Mouse (Mus musculus) heart, embryonic 16.5 days (tissue): ENCODE measurements around the gene Stat3. TPM values are rescaled to one million over a fixed set of nuclear protein-coding genes. Genes with fewer than 3 reads are reported as not detected.

Experiments
- ATAC-seq: fragments of 200-750 bp; cut with Nextera tagmentation; replicated peaks from 2 replicates; pipeline ENCODE4 v1.8.0; 2017; ENCODE audit warnings: moderate number of reproducible peaks; ENCODE audit not compliant: insufficient read depth, low FRiP score; ENCODE audit errors: extremely low read depth
- H3K27ac ChIP-seq: fragments of 300-500 bp; sonication (generic); 2 replicates; pipeline ENCODE4 v1.5.1; 2014; ENCODE audit warnings: mild to moderate bottlenecking, low read length, control low read depth, moderate library complexity
- H3K27me3 ChIP-seq: fragments of 300-500 bp; sonication (generic); 2 replicates; pipeline ENCODE4 v1.6.1; 2014; ENCODE audit warnings: low read length, mixed read lengths; ENCODE audit not compliant: control insufficient read depth, insufficient read depth
- H3K36me3 ChIP-seq: fragments of 300-500 bp; sonication (generic); 2 replicates; pipeline ENCODE4 v1.6.1; 2014; ENCODE audit not compliant: control insufficient read depth, insufficient read depth
- H3K4me1 ChIP-seq: fragments of 300-500 bp; sonication (generic); 2 replicates; pipeline ENCODE4 v1.6.1; 2014; ENCODE audit warnings: low read length, mixed read lengths; ENCODE audit not compliant: control insufficient read depth, insufficient read depth
- H3K4me2 ChIP-seq: fragments of 300-500 bp; sonication (generic); 2 replicates; pipeline ENCODE4 v1.6.1; 2014; ENCODE audit warnings: low read depth, mild to moderate bottlenecking, control low read depth, low read length
- H3K4me3 ChIP-seq: fragments of 300-500 bp; sonication (generic); 2 replicates; pipeline ENCODE4 v1.5.1; 2014; ENCODE audit warnings: mild to moderate bottlenecking, control low read depth, low read length
- H3K9ac ChIP-seq: fragments of 300-500 bp; sonication (generic); 2 replicates; pipeline ENCODE4 v1.6.1; 2014; ENCODE audit warnings: low read length, control low read depth
- H3K9me3 ChIP-seq: fragments of 300-500 bp; sonication (generic); replicated peaks from 2 replicates; pipeline ENCODE4 v1.6.1; 2016; ENCODE audit warnings: low read length; ENCODE audit not compliant: control insufficient read depth
- WGBS: fragments of 180-500 bp; shearing (Covaris S2); extraction: QIAGEN DNeasy Blood & Tissue Kit; methylation state at CpG from one replicate; pipeline ENCODE4 v1.1.7; 2014; 5-methylcytosine and 5-hydroxymethylcytosine counted together
- polyA plus RNA-seq: library from polyadenylated mRNA; unstranded; fragments of >200 nt; fragmentation: Nextera tagmentation; extraction: Ambion mirVana; gene quantifications from 2 replicates; pipeline ENCODE4 v1.2.1, GENCODE M21; 2015

The Stat3 gene
- polyA plus RNA-seq = 60.4 and 64.9 TPM in 2 replicates

DNA sequence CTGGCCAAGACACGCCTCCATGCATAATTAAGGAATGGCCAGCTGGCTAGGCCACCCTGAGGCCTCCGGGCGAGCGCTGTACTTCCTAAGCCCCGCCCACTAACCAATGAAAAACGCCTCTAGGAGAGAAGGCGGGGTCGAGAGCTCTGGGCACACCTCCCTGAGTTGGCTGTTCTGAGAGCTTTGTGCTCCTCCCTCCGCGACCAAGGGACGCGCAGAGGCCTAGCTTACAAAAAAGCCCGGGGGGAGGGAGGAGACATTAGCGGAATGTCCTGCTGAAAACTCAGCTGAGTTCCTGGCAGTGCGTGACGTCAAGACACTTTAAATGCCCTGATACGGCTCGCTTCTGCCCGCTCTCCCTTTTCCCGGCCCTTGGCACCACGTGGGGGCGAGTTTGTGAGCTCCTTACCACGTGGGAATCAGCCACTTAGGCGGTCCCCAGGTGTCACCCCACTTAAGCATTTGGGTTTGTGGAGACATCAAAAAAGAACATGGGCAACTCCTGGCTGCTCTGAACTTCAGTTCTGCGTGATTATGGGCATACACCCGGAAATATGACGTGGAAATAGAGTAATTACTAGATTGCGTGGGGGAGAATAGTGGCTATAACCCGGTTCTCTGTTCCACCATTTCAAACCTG lies at the start of gene Stat3:
Gene Stat3, minus strand, starts transcription at position 29 of the 640 bp plus-strand sequence.
- Histone ChIP-seq H3K4me1 (peaks cover 33% of the 10 kb centered on the region), H3K36me3 (no peaks in the 10 kb centered on the region), H3K4me3 (peak within 1 kb of the TSS; percentile 90), H3K9ac (peak within 1 kb of the TSS; percentile 89), H3K9me3 (0 out of 2 replicates have a peak, but pooled peaks cover under 1% of the 10 kb centered on the region), H3K4me2 (peak within 1 kb of the TSS; percentile 88), H3K27ac (peak within 1 kb of the TSS; percentile 90), H3K27me3 (no peaks in the 10 kb centered on the region)
- ATAC-seq = peak; percentile 99
- under 1% methylated on average over 29 of the region's 29 CpGs for WGBS

DNA sequence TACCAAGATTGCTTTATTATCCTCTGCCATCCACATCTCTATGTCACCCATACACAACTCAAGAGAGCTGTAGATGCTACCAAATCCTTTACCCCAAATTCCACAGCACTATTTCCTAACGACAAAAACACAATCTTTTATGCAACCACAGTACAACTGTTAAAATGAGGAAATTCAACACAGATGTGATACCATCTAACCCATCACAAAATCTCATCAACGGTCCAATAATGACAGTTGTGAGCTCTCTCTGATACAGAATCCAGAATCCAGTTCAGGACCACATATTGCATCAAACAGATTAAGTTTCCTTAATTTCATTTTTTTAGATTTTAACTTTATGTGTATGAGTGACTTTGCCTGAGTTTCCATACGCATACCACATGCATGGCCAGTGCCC lies 49.3 kb upstream of the Stat3 start:
- Histone ChIP-seq H3K36me3 (no peaks in the 10 kb centered on the region), H3K9me3 (no peaks in the 10 kb centered on the region), H3K4me1 (no peaks in the 10 kb centered on the region; the same call in 1 of the 2 replicates), H3K27ac (no peak overlapping the region), H3K4me2 (no peak overlapping the region), H3K4me3 (no peak overlapping the region), H3K9ac (no peak overlapping the region), H3K27me3 (no peaks in the 10 kb centered on the region)
- no peak for ATAC-seq
- WGBS = 79% methylated on average over 3 of the region's 3 CpGs

DNA sequence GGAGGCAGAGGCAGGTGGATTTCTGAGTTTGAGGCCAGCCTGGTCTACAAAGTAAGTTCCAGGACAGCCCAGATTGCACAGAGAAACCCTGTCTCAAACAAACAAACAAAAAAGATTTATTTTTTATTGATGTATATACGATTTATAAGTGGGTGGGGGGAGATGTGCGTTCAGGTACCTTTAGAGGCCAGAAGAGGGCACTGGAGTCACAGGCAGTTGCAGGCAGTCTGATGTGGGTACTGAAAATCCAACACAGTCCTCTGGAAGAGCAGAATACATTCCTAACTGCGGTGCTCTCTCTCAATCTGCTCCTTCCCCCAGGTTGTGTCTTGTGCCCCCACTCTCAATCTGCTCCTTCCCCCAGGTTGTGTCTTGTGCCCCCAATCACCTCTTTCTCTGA lies 46.3 kb upstream of the Stat3 start:
- no peak for ATAC-seq
- H3K9me3 ChIP-seq = no peaks in the 10 kb centered on the region
- no peaks in the 10 kb centered on the region for H3K27me3 ChIP-seq
- H3K9ac ChIP-seq = no peak overlapping the region
- H3K4me1 ChIP-seq = peaks cover 11% of the 10 kb centered on the region
- 66% methylated on average over 3 of the region's 3 CpGs for WGBS
- H3K27ac ChIP-seq = no peak overlapping the region
- H3K36me3 ChIP-seq = no peaks in the 10 kb centered on the region
- H3K4me2 ChIP-seq = no peak overlapping the region
- no peak overlapping the region for H3K4me3 ChIP-seq

DNA sequence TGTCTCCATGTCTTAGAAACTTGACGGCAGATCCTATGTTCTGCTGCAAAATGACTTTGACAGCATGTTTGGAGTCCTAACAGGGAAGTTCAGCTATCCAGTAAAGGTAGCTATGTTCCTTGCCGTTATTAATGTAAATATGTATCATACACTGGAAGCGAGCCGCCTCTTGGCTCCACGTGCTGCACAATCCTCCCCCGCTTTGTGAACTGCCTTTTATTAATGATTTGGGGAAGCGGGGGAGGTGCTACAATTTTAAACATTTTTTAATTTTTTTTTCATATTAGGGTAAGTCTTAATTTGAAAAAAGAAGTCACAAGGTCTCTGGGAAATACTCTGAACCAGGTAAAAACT lies 44.4 kb upstream of the Stat3 start:
- ATAC-seq = no peak
- 64% methylated on average over 7 of the region's 7 CpGs for WGBS
- Histone ChIP-seq H3K4me3 (no peak overlapping the region), H3K27me3 (no peaks in the 10 kb centered on the region), H3K9me3 (no peaks in the 10 kb centered on the region), H3K4me2 (no peak overlapping the region; the same call in 1 of the 2 replicates), H3K36me3 (no peaks in the 10 kb centered on the region), H3K27ac (no peak overlapping the region), H3K9ac (peak overlapping the region; percentile 14), H3K4me1 (peaks cover 18% of the 10 kb centered on the region)

DNA sequence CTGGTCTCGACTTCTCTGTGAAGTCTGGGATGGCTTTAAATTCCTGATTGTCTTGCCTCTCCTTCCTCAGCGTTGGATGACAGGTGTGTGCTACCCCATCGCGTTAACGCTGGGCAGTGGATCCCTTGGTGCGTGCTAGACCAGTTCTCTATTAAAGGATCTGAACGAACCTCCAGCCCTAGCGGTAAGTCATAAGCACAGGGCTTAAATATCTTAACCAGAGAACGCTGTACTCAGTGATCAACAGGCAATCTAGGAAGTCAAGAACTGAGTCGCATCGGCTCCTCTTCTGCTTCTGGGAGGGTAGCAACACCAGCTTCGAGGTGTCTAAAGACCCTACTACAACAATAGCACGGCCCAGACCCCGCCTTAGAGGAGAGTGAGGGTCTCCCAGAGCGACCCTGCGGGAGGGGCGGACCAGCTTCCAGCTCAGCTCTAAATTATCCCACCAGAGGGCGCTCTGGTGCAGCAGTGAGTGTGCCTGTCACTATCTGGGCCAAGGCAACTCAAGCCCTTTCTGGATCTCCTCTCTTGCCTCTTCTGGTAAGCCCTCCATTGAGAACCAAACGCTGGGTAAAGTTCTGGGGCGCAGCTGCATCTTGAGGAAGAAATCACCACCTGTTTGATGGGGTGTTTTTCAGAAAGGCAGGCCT lies 43.9 kb upstream of the Stat3 start:
- ATAC-seq = peak; percentile 63; the same call in 1 of the 2 replicates
- peaks cover 18% of the 10 kb centered on the region for H3K4me1 ChIP-seq
- WGBS = 2% methylated on average over 20 of the region's 20 CpGs
- peak overlapping the region; percentile 65 for H3K27ac ChIP-seq
- peak overlapping the region; percentile 55 for H3K4me3 ChIP-seq
- no peaks in the 10 kb centered on the region for H3K36me3 ChIP-seq
- peak overlapping the region; percentile 76 for H3K9ac ChIP-seq
- H3K27me3 ChIP-seq = no peaks in the 10 kb centered on the region
- H3K9me3 ChIP-seq = no peaks in the 10 kb centered on the region
- H3K4me2 ChIP-seq = peak overlapping the region; percentile 70

DNA sequence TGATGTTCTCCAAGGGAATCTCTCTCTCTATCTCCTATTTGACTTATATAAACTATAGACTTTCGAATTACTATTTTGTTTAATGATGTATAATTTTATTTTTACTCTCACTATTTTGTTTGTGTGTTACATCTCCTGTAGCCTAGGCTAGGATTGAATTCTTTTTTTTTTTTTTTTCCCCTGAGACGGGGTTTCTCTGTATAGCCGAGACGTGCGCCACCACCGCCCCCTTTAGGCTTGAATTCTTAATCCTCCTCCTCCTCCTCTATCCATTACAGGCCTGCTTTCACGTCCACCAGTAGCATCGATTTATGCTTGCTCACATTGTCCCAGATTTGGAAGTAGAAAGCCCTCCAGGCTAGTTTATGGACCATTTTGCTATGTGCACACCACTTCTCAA lies 42.7 kb upstream of the Stat3 start:
- H3K4me1 ChIP-seq = peaks cover 18% of the 10 kb centered on the region
- H3K4me3 ChIP-seq = no peak overlapping the region
- WGBS = 44% methylated on average over 8 of the region's 8 CpGs
- no peak overlapping the region for H3K9ac ChIP-seq
- H3K4me2 ChIP-seq = no peak overlapping the region
- H3K36me3 ChIP-seq = no peaks in the 10 kb centered on the region
- H3K27ac ChIP-seq = no peak overlapping the region
- ATAC-seq = no peak
- H3K9me3 ChIP-seq = no peaks in the 10 kb centered on the region
- no peaks in the 10 kb centered on the region for H3K27me3 ChIP-seq

DNA sequence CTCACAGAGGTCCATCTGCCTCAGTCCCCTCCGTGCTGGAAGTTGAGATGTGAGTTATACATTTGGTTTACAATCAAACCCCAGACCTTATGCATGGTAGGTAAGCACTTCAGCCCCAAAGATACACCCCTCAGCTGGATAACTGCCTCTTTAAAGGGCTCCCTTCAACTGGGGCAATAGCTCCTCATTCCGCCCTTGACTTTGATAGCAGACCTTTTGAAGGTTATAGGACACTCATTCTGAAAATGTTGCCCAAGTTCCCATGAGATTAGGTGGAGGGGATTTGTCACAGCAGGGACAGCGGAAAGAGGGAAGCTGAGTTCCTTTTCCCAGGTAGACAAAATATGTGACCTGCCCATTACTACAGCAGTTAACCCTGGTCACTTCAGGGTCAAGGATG lies 41.9 kb upstream of the Stat3 start:
- Histone ChIP-seq H3K9me3 (no peaks in the 10 kb centered on the region), H3K4me1 (peaks cover 18% of the 10 kb centered on the region), H3K4me2 (no peak overlapping the region), H3K27ac (no peak overlapping the region), H3K27me3 (no peaks in the 10 kb centered on the region), H3K9ac (no peak overlapping the region), H3K36me3 (no peaks in the 10 kb centered on the region), H3K4me3 (no peak overlapping the region)
- ATAC-seq = no peak
- 62% methylated on average over 3 of the region's 3 CpGs for WGBS

DNA sequence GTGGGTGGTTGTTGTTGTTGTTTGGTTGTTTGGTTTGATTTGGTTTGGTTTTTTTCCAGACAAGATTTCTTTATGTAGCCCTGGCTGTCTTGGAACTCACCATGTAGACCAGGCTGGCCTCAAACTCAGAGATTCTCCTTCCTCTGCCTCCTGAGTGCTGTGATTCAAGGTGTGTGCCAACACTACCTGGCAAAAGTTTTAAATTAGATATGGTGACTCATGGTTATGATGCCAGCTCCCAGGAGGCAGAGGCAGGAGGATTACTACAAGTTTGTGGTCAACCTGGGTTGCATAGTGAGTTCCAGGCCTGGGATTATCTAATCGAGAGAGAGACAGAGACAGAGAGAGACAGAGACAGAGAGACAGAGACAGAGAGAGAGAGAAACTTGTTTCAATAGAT lies 41.1 kb upstream of the Stat3 start:
- Histone ChIP-seq H3K27ac (peak overlapping the region; percentile 70), H3K4me1 (peaks cover 18% of the 10 kb centered on the region), H3K36me3 (no peaks in the 10 kb centered on the region), H3K9ac (no peak overlapping the region), H3K27me3 (no peaks in the 10 kb centered on the region), H3K4me3 (no peak overlapping the region), H3K9me3 (no peaks in the 10 kb centered on the region), H3K4me2 (no peak overlapping the region)
- no peak for ATAC-seq
- WGBS = 75% methylated on average over 1 of the region's 1 CpGs

DNA sequence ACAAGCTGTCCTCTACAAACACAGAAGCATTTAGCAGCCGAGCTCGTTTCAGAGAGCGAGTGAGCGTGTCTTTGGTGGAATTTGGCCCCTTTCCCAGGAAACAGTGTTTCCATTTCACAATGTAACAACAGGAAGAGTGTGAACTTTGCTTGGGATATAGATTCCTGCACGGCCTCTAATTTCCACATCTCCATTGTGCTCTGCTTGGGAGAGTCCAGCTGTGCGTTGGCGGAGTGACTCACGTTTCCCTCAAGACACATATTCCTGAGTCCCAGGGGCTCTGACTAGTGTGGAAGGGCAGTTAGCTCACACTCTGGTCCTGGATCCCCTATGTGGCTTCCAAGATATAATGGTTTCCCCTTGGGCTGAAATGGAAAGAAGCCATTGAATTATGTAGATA lies 40.5 kb upstream of the Stat3 start:
- peaks cover 20% of the 10 kb centered on the region for H3K4me1 ChIP-seq
- H3K36me3 ChIP-seq = no peaks in the 10 kb centered on the region
- H3K27ac ChIP-seq = peak overlapping the region; percentile 70
- H3K27me3 ChIP-seq = no peaks in the 10 kb centered on the region
- H3K4me3 ChIP-seq = no peak overlapping the region
- H3K4me2 ChIP-seq = peak overlapping the region; percentile 6; the same call in 1 of the 2 replicates
- H3K9ac ChIP-seq = no peak overlapping the region; the same call in 1 of the 2 replicates
- no peaks in the 10 kb centered on the region for H3K9me3 ChIP-seq
- WGBS = 25% methylated on average over 8 of the region's 8 CpGs
- peak; percentile 83 for ATAC-seq
